Mouse (Mus musculus) testis, adult 2 months (tissue): ENCODE results near the gene Kcnip4.

ENCODE experiments used
- CTCF ChIP-seq: fragments of 200-500 bp; IDR thresholded peaks from 2 replicates; pipeline ENCODE4 v1.5.1; 2012; ENCODE audit warnings: low read depth, mild to moderate bottlenecking, inconsistent platforms, low read length, moderate library complexity; ENCODE audit not compliant: control insufficient read depth, insufficient read depth, insufficient replicate concordance
- POLR2A ChIP-seq: fragments of 200-500 bp; IDR thresholded peaks from 2 replicates; pipeline ENCODE4 v1.6.1; 2012; ENCODE audit warnings: low read depth, mild to moderate bottlenecking, inconsistent platforms, low read length, moderate library complexity; ENCODE audit not compliant: control insufficient read depth

DNA sequence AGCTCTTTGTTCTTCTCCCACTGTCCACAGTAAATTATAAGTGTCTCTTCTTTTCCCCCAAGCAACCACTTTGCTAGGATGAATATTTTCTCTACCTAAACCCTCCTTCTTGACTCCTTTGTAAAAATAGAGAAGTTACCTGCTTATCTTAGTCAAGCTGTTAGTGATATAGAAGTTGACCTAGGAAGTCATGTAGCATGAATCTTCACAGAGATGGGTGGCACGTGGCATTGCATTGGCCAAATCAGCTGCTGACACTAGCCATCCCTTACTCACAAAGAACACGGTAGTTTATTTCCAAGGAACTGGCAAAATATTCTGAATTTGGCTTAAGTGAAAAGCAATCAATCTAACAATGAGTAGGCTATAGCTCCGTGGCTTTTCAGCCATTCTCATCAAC, 32.7 kb upstream of the Kcnip4 start:
- TF ChIP-seq POLR2A (no peak), CTCF (no peak)
